Mouse (Mus musculus) stomach, postnatal 0 days (tissue): ENCODE measurements around the gene Haus2.

Experiments used
- CTCF ChIP-seq: IDR thresholded peaks from 2 replicates; pipeline ENCODE4 v1.5.1; 2016; ENCODE audit warnings: antibody characterized with exemption, low read depth, mild to moderate bottlenecking, moderate library complexity
- EP300 ChIP-seq: optimal IDR thresholded peaks from 2 replicates; pipeline ENCODE3; 2016; ENCODE audit warnings: antibody characterized with exemption

DNA sequence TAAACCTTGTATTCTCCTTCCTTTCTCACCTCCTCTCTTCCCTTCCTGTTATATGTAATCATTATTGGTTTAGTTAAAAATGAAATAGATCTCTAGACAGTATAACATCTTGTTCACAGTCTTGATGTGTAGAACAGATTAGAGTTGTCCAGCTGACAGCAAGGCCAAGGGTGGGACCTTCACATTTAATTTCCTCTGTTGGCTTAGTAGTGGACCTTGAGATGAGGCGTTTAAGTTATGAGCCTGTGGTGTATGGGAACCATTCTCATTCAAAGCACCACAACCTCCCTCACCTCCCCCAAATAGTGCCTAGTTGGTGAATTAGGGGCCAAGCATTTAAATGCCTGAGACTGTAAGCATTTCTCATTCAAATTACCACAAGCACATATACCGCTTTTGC, 58.3 kb downstream of the Haus2 start:
- TF ChIP-seq CTCF = no peak
- TF ChIP-seq EP300 = no peak
